Mouse (Mus musculus): Measurements from ENCODE around the gene Pebp1. TPM values are rescaled to one million over a fixed set of nuclear protein-coding genes. Genes with fewer than 3 reads are reported as not detected.

Pebp1 gene
- 881 and 979 TPM in 2 replicates for polyA plus RNA-seq (2014; fragmentation: Nextera tagmentation; extraction: Ambion mirVana)

GRCm38 (mm10) chr5:117286831-117287822 lies at the start of gene Pebp1:
Gene Pebp1 (minus strand): TSS chr5:117287625.
- H3K4me2 ChIP-seq (ENCODE audit: low read depth, low read length, severe bottlenecking) = peak within 1 kb of the TSS; percentile 63
- peaks cover 3% of the 10 kb centered on the region; the same call in 1 of the 2 replicates for H3K36me3 ChIP-seq (ENCODE audit: control insufficient read depth, insufficient read depth, low read length)
- no peak within 1 kb of the TSS for H3K27ac ChIP-seq (ENCODE audit: low read depth, low read length)
- no peaks in the 10 kb centered on the region; the same call in 1 of the 2 replicates for H3K27me3 ChIP-seq (ENCODE audit: control insufficient read depth, insufficient read depth, low read length)
- peak within 1 kb of the TSS; percentile 79 for H3K4me3 ChIP-seq (ENCODE audit: low read depth, low read length)
- ATAC-seq (replicated peaks; ENCODE audit: low FRiP score) (peak; percentile 98), DNase-seq (ENCODE audit: low spot score) (peak; percentile 98)
- H3K9me3 ChIP-seq (ENCODE audit: control insufficient read depth, low read length) = peaks cover 2% of the 10 kb centered on the region; the same call in 1 of the 2 replicates
- whole genome bisulfite sequencing = under 1% methylated on average over 64 of the region's 77 CpGs
- H3K9ac ChIP-seq (ENCODE audit: low read length) = peak within 1 kb of the TSS; percentile 87
- peaks cover 11% of the 10 kb centered on the region for H3K4me1 ChIP-seq (replicated peaks; ENCODE audit: control insufficient read depth, insufficient read depth, low read length)

GRCm38 (mm10) chr5:117330457-117330856 lies 43.0 kb upstream of the Pebp1 start:
- H3K9ac ChIP-seq (ENCODE audit: low read length) = no peak overlapping the region
- no peaks in the 10 kb centered on the region for H3K36me3 ChIP-seq (ENCODE audit: control insufficient read depth, insufficient read depth, low read length)
- H3K4me2 ChIP-seq (ENCODE audit: low read depth, low read length, severe bottlenecking) = no peak overlapping the region
- H3K9me3 ChIP-seq (ENCODE audit: control insufficient read depth, low read length) = no peaks in the 10 kb centered on the region
- no peak overlapping the region for H3K27ac ChIP-seq (ENCODE audit: low read depth, low read length)
- 89% methylated on average over 7 of the region's 7 CpGs for WGBS
- no peak overlapping the region for H3K4me3 ChIP-seq (ENCODE audit: low read depth, low read length)
- H3K4me1 ChIP-seq (replicated peaks; ENCODE audit: control insufficient read depth, insufficient read depth, low read length) = no peaks in the 10 kb centered on the region
- DNase-seq (ENCODE audit: low spot score) (no peak), ATAC-seq (replicated peaks; ENCODE audit: low FRiP score) (no peak)
- no peaks in the 10 kb centered on the region for H3K27me3 ChIP-seq (ENCODE audit: control insufficient read depth, insufficient read depth, low read length)

GRCm38 (mm10) chr5:117326408-117326807 lies 39.0 kb upstream of the Pebp1 start:
- no peak overlapping the region for H3K4me3 ChIP-seq (ENCODE audit: low read depth, low read length)
- ATAC-seq (replicated peaks; ENCODE audit: low FRiP score) (no peak), DNase-seq (ENCODE audit: low spot score) (no peak)
- H3K4me1 ChIP-seq (replicated peaks; ENCODE audit: control insufficient read depth, insufficient read depth, low read length) = no peaks in the 10 kb centered on the region
- H3K27ac ChIP-seq (ENCODE audit: low read depth, low read length) = no peak overlapping the region
- 83% methylated on average over 6 of the region's 6 CpGs for WGBS
- no peaks in the 10 kb centered on the region for H3K9me3 ChIP-seq (ENCODE audit: control insufficient read depth, low read length)
- no peaks in the 10 kb centered on the region for H3K36me3 ChIP-seq (ENCODE audit: control insufficient read depth, insufficient read depth, low read length)
- H3K4me2 ChIP-seq (ENCODE audit: low read depth, low read length, severe bottlenecking) = no peak overlapping the region
- no peak overlapping the region for H3K9ac ChIP-seq (ENCODE audit: low read length)
- no peaks in the 10 kb centered on the region for H3K27me3 ChIP-seq (ENCODE audit: control insufficient read depth, insufficient read depth, low read length)

- ATAC-seq (replicated peaks; ENCODE audit: low FRiP score) (no peak), DNase-seq (ENCODE audit: low spot score) (no peak)
- Histone ChIP-seq H3K27me3 (ENCODE audit: control insufficient read depth, insufficient read depth, low read length) (peaks cover 3% of the 10 kb centered on the region; the same call in 1 of the 2 replicates), H3K4me1 (replicated peaks; ENCODE audit: control insufficient read depth, insufficient read depth, low read length) (peaks cover 3% of the 10 kb centered on the region; the same call in 1 of the 2 replicates), H3K4me2 (ENCODE audit: low read depth, low read length, severe bottlenecking) (no peak overlapping the region), H3K9me3 (ENCODE audit: control insufficient read depth, low read length) (no peaks in the 10 kb centered on the region), H3K4me3 (ENCODE audit: low read depth, low read length) (no peak overlapping the region), H3K9ac (ENCODE audit: low read length) (no peak overlapping the region), H3K36me3 (ENCODE audit: control insufficient read depth, insufficient read depth, low read length) (no peaks in the 10 kb centered on the region), H3K27ac (ENCODE audit: low read depth, low read length) (no peak overlapping the region)
- 83% methylated on average over 9 of the region's 9 CpGs for WGBS
Observed at GRCm38 (mm10) chr5:117323751-117324150, 36.3 kb upstream of the Pebp1 start.

GRCm38 (mm10) chr5:117318741-117319629 lies 31.6 kb upstream of the Pebp1 start, which contains the start of gene Vsig10:
Gene Vsig10 (plus strand): TSS chr5:117319083.
- peaks cover 7% of the 10 kb centered on the region; the same call in 1 of the 2 replicates for H3K4me1 ChIP-seq (replicated peaks; ENCODE audit: control insufficient read depth, insufficient read depth, low read length)
- H3K9ac ChIP-seq (ENCODE audit: low read length) = peak within 1 kb of the TSS; percentile 77
- WGBS = under 1% methylated on average over 76 of the region's 81 CpGs
- peaks cover 3% of the 10 kb centered on the region; the same call in 1 of the 2 replicates for H3K27me3 ChIP-seq (ENCODE audit: control insufficient read depth, insufficient read depth, low read length)
- peak within 1 kb of the TSS; percentile 66 for H3K4me3 ChIP-seq (ENCODE audit: low read depth, low read length)
- peak; percentile 82 for DNase-seq (ENCODE audit: low spot score)
- H3K4me2 ChIP-seq (ENCODE audit: low read depth, low read length, severe bottlenecking) = peak within 1 kb of the TSS; percentile 99
- H3K27ac ChIP-seq (ENCODE audit: low read depth, low read length) = no peak within 1 kb of the TSS
- H3K36me3 ChIP-seq (ENCODE audit: control insufficient read depth, insufficient read depth, low read length) = no peaks in the 10 kb centered on the region
- H3K9me3 ChIP-seq (ENCODE audit: control insufficient read depth, low read length) = no peaks in the 10 kb centered on the region
- peak; percentile 88 for ATAC-seq (replicated peaks; ENCODE audit: low FRiP score)

GRCm38 (mm10) chr5:117314587-117315428 lies 27.4 kb upstream of the Pebp1 start:
- H3K27ac ChIP-seq (ENCODE audit: low read depth, low read length) = no peak overlapping the region
- peaks cover 6% of the 10 kb centered on the region; the same call in 1 of the 2 replicates for H3K4me1 ChIP-seq (replicated peaks; ENCODE audit: control insufficient read depth, insufficient read depth, low read length)
- DNase-seq (ENCODE audit: low spot score) (no peak), ATAC-seq (replicated peaks; ENCODE audit: low FRiP score) (no peak)
- no peak overlapping the region for H3K4me2 ChIP-seq (ENCODE audit: low read depth, low read length, severe bottlenecking)
- no peaks in the 10 kb centered on the region for H3K36me3 ChIP-seq (ENCODE audit: control insufficient read depth, insufficient read depth, low read length)
- peaks cover 3% of the 10 kb centered on the region; the same call in 1 of the 2 replicates for H3K27me3 ChIP-seq (ENCODE audit: control insufficient read depth, insufficient read depth, low read length)
- no peak overlapping the region for H3K4me3 ChIP-seq (ENCODE audit: low read depth, low read length)
- no peak overlapping the region for H3K9ac ChIP-seq (ENCODE audit: low read length)
- no peaks in the 10 kb centered on the region for H3K9me3 ChIP-seq (ENCODE audit: control insufficient read depth, low read length)
- 19% methylated on average over 9 of the region's 9 CpGs for WGBS

GRCm38 (mm10) chr5:117313909-117314308 lies 26.5 kb upstream of the Pebp1 start:
- 0 out of 2 replicates have a peak, but pooled peaks cover 6% of the 10 kb centered on the region for H3K4me1 ChIP-seq (replicated peaks; ENCODE audit: control insufficient read depth, insufficient read depth, low read length)
- ATAC-seq (replicated peaks; ENCODE audit: low FRiP score) (no peak), DNase-seq (ENCODE audit: low spot score) (no peak)
- H3K27me3 ChIP-seq (ENCODE audit: control insufficient read depth, insufficient read depth, low read length) = peaks cover 3% of the 10 kb centered on the region; the same call in 1 of the 2 replicates
- peak overlapping the region; percentile 33; the same call in 1 of the 2 replicates for H3K4me2 ChIP-seq (ENCODE audit: low read depth, low read length, severe bottlenecking)
- H3K36me3 ChIP-seq (ENCODE audit: control insufficient read depth, insufficient read depth, low read length) = no peaks in the 10 kb centered on the region
- 44% methylated on average over 10 of the region's 10 CpGs for WGBS
- H3K4me3 ChIP-seq (ENCODE audit: low read depth, low read length) = no peak overlapping the region
- no peak overlapping the region for H3K27ac ChIP-seq (ENCODE audit: low read depth, low read length)
- no peak overlapping the region for H3K9ac ChIP-seq (ENCODE audit: low read length)
- H3K9me3 ChIP-seq (ENCODE audit: control insufficient read depth, low read length) = no peaks in the 10 kb centered on the region

Data from forebrain, embryonic 11.5 days (tissue).